Mouse (Mus musculus) ES-Bruce4 (cell line): Measurements from ENCODE around the gene Ndel1.

Experiments used
- CTCF ChIP-seq: IDR thresholded peaks from one replicate; pipeline ENCODE4 v1.8.1; 2011; ENCODE audit warnings: low read depth, low read length
- EP300 ChIP-seq: IDR thresholded peaks from 2 replicates; pipeline ENCODE4 v1.6.1; 2011; ENCODE audit warnings: low read depth, low read length; ENCODE audit not compliant: insufficient read depth
- POLR2A ChIP-seq: IDR thresholded peaks from one replicate; pipeline ENCODE4 v1.8.1; 2011; ENCODE audit warnings: low read length; ENCODE audit not compliant: insufficient read depth

- no peak for TF ChIP-seq CTCF
- TF ChIP-seq POLR2A, result no peak
- TF ChIP-seq EP300, result no peak
These were observed 20.8 kb downstream of the Ndel1 start for GRCm38 (mm10) chr11:68850862-68851261.
